Mouse (Mus musculus) cerebellum, adult 18-20 months (tissue): ENCODE measurements around the gene Khdc4.

Source experiments
- DNase-seq, 2 experiments: peaks; one replicate each; pipeline ENCODE4 v3.0.0; 2021

The Khdc4 gene

DNA sequence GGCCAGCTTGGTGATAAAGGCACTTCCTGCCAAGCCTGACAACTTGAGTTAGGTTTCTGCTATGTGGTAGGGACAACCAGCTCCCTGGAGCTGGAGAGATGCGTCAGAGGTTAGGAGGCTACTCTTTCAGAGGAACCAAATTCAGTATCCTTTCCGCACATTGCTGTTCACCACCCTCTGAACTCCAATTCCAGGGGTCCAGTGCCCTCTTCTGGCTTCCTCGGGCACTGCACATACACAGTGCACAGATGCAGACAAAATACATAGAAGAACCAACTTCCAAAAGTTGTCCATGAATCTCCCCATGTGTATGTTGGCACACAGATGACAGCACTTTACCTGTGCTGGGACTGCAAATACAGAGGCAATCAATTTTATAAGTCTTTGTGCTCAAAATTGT, 53.0 kb downstream of the Khdc4 start:
- peak; percentile 48 to 58 for DNase-seq

DNA sequence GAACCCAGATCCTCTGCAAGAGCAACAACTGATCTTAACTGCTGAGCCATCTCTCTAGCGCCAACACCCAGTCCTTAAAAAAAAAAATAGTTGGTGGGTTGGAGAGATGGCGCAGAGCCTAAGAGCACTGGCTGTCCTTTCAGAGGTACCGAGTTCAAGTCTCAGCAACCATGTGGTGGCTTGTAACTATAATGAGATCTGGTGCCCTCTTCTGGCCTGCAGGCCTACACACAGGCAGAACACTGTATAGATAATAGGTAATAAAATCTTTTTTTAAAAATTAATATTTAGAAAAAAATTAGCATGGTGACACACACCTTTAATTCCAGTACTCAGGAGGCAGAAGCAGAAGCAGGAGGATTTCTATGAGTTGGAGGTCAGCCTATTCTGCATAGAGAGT, 54.5 kb downstream of the Khdc4 start:
- no peak for DNase-seq

DNA sequence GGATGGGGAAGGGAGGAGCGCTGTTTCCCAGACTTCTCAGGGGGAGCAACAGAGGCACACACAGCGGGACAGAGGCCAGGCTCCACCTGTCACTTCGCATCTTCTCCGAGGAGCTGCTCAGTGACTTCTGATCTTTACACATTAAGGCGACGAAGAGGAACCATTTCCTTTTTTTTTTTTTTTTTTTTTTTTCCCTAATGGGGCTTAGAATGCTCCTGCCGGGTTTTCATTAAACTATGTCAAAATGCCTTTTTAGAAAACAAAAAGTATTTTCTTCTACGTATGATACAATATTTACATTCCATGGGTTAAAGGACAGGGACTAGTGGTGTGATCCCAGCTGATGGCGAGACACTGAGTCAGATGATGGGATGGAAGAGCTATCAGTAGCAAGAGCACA, 59.9 kb downstream of the Khdc4 start:
- peak in 1 of 2 experiments; percentile 24 for DNase-seq

DNA sequence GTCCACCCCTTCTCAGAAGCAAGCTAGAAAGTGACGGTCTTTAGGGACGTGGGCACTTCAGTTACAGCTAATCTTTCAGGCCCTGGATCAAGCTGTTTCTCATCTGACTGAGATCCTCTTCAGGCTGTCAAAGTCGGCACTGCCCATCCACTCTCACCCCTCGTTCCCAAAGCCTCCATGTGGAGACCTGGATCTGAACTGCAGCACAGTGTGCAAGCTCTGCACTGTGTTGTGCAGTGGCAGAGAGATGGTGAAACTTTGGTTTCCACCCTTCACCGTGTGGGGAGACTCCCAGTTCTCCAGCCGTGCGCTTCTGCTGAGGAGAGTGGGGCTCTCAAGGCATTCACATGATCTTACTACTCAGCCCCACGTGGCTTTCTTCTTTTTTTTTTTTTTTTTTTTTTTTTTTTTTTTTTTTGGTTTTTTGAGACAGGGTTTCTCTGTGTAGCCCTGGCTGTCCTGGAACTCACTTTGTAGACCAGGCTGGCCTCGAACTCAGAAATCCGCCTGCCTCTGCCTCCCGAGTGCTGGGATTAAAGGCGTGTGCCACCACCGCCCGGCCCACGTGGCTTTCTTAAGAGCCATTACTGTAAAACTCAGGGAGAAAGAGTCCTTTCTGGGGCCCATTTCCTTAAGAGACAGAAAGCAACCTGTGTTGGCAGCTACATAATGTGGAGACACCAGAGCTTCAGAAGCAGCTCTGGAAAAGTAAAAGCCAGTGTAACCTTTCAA, 60.7 kb downstream of the Khdc4 start:
- DNase-seq = no peak

DNA sequence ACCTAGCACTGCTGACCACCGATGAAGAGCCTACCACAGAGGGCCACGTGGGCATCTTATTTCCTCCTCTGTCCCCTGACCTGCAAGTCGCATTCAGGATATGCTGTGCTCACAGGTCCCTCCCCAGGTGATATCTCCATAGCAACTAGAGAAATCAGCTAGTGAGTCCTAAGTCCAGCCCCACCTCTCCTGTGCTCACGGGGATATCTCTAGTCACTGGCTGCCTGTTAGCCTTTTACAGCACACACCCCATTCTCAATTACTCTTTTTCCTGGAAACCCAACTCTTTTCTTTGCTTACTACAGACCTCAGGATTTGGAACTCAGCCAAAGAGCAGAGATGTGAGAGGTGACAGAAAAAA, 61.2 kb downstream of the Khdc4 start:
- DNase-seq = no peak

DNA sequence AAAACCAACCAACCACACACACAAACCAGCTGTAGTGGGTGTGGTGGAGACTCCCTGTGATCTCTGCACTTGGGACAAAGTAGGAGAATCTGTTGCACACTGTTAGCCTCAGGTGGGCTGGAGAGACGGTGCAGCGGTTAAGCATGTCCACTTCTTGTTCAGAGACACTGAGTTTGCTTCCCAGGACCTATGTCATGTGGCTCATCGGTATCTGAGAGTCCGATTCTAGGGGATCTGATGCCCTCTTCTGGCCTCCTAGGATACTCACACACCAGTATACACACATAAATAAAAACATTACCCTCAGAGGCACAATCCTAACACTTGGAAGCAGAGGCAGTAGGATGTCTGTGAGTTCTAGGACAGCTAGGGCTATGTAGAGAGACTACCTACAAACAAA, 68.7 kb downstream of the Khdc4 start:
- DNase-seq = no peak

DNA sequence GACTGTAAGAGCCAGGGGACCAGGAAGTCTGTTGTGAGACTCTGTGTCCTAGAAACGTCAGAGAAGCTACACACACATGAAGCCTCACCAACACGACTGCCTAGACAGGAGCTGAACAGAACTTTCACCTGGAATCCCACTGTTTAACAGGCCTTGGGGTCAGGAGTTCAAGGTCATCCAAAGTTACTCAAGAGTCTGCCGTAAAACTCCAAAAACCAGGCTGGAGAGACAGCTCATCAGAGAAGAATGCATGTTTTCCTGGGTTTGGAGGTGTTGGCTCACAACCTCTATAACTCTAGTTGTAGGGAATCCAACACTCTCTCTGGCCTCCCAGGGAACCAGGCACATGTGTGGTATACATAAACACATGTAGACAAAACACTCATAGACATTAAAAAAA, 69.9 kb downstream of the Khdc4 start:
- DNase-seq = no peak

DNA sequence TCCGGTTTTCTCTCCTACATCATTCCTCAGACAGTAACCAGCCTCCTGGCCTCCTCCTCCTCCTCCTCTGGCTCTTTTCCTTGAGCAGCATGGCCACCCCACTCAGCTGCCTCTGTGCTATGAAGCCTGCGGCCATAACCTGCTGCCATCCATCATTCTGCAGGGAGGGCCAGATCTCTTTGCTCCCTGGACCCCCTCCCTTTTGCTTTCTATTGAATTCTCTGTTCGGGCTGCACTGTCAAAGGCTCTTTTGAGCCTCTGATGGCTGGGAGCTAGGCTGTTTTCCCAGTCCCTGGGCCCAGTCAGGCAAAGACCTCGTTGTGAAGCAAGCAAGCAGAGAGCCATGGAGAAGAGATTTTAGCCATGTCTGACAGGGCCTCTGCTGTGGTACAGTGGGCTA, 70.7 kb downstream of the Khdc4 start:
- DNase-seq = no peak

DNA sequence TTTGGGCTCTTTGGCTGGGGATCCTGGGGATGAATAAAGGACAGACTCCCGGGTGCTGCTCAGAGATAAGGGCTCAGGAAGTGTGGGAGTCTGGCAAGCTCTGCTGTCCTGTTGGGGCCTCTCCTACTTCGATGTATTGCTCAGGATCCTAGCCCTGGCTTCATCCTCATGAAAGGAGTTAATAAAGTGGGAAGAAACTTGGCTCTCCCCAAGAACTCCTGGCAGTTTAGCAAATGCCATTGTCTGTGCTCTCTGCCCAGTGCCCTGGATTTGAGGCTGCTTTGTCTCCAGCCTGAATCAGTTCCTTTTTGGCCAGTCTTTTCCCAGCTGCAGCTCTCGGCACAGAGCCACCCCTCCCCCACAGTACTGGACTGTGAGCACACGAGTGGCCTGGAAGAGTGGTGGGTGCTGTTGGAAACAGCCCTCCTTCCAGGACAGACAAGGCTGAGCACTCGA, 72.5 kb downstream of the Khdc4 start:
- DNase-seq = peak; percentile 65 to 69

DNA sequence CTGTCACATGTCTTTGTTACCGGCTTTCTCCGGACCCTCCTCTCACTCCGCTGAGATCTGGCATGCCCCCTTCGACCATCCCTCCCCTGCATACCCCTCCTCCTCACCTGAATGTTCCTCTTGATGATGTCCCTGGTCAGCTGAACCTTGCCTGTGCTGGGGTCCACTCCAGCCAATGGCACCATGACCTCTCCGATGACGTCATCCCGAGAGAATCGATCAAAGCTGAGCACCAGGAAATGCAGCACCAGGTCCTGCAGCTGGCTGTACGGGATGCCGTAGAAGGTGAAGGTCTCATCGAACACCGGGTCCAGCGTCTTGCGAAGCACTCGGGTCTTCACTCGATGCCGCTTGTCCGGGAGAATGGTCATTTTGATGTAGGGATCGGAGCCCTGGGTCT, 76.0 kb downstream of the Khdc4 start:
- no peak for DNase-seq

DNA sequence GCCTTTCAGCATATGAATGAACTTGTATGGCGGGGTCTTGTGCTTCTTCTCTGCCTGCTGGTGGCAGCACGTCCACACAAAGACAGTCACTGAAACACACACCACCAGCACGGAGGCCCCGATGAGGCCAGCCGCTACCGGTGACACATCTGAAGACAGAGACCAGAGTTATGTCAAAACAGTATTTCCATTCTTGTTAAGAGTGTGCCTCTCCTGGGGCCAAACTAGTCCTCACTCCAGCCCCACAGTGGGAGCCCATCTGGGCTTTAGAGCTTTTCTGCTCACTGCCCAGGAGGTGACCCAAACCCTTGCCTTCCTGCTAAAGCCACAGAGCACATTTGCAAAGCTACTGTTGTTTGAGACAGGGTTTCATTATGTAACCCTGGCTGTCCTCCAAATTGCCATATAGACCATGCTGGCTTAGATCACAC, 76.8 kb downstream of the Khdc4 start:
- DNase-seq = peak; percentile 41 to 49
